Mouse (Mus musculus) liver, embryonic 11.5 days (tissue): Measurements from ENCODE around the gene Pla2g4d. TPM values are rescaled to one million over a fixed set of nuclear protein-coding genes. Genes with fewer than 3 reads are reported as not detected.

ENCODE experiments used
- ATAC-seq: fragments of 200-750 bp; cut with Nextera tagmentation; replicated peaks from 2 replicates; pipeline ENCODE4 v1.8.0; 2017; ENCODE audit warnings: moderate number of reproducible peaks, mild to moderate bottlenecking, moderate TSS enrichment, moderate library complexity; ENCODE audit not compliant: low FRiP score
- DNase-seq: peaks from one replicate; pipeline ENCODE4 v3.0.0-alpha.2; 2017; ENCODE audit warnings: low spot score
- H3K27ac ChIP-seq: fragments of 300-500 bp; sonication (generic); 2 replicates; pipeline ENCODE4 v1.5.1; 2014; ENCODE audit warnings: mild to moderate bottlenecking, low read depth, low read length, control low read depth
- H3K27me3 ChIP-seq: fragments of 300-500 bp; sonication (generic); replicated peaks from 2 replicates; pipeline ENCODE4 v1.6.1; 2014; ENCODE audit warnings: low read length, mixed read lengths; ENCODE audit not compliant: control insufficient read depth, insufficient read depth
- H3K36me3 ChIP-seq: fragments of 300-500 bp; sonication (generic); 2 replicates; pipeline ENCODE4 v1.6.1; 2014; ENCODE audit warnings: mild to moderate bottlenecking, low read length, moderate library complexity, mixed read lengths; ENCODE audit not compliant: control insufficient read depth, insufficient read depth
- H3K4me1 ChIP-seq: fragments of 300-500 bp; sonication (generic); replicated peaks from 2 replicates; pipeline ENCODE4 v1.6.1; 2014; ENCODE audit warnings: low read length, mixed read lengths; ENCODE audit not compliant: control insufficient read depth, insufficient read depth
- H3K4me2 ChIP-seq: fragments of 300-500 bp; sonication (generic); 2 replicates; pipeline ENCODE4 v1.6.1; 2014; ENCODE audit warnings: mild to moderate bottlenecking, control low read depth, moderate library complexity
- H3K4me3 ChIP-seq: fragments of 300-500 bp; sonication (generic); 2 replicates; pipeline ENCODE4 v1.5.1; 2014; ENCODE audit warnings: low read depth, low read length, control low read depth
- H3K9ac ChIP-seq: fragments of 300-500 bp; sonication (generic); 2 replicates; pipeline ENCODE4 v1.6.1; 2014; ENCODE audit warnings: low read depth, low read length, control low read depth
- H3K9me3 ChIP-seq: fragments of 300-500 bp; sonication (generic); 2 replicates; pipeline ENCODE4 v1.6.1; 2016; ENCODE audit warnings: low read length, inconsistent platforms, mixed read lengths; ENCODE audit not compliant: control insufficient read depth
- WGBS: fragments of 180-500 bp; shearing (Covaris S2); extraction: QIAGEN DNeasy Blood & Tissue Kit; methylation state at CpG from one replicate; pipeline ENCODE4 v1.1.7; 2014; 5-methylcytosine and 5-hydroxymethylcytosine counted together
- polyA plus RNA-seq: library from polyadenylated mRNA; unstranded; fragments of >200 nt; fragmentation: Nextera tagmentation; extraction: Ambion mirVana; gene quantifications from 2 replicates; pipeline ENCODE4 v1.2.1, GENCODE M21; 2014

The Pla2g4d gene
- polyA plus RNA-seq = not detected in 2 replicates

DNA sequence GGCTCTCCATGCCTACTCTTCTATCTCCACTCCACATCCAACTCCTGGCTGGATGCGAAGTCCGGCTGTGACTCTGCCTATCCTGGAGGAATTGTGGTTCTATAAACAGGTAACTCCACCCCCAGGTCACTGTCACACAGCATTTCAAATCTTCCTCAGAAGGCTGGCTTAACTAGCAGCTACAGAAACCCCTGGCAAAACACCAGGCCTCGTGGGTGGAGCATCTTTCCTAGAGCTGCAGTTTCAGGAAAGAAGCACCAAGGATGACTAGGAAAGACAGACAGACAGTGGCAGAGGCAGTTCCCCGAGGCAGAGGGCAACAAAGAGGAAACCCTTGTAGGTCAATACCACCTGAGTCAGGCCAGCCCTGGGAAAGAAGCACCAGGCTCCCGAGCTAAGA is at the start of gene Pla2g4d:
Pla2g4d (minus strand) TSS at position 203 of the 400 bp plus-strand sequence.
- Histone ChIP-seq H3K27ac (no peak within 1 kb of the TSS), H3K4me3 (no peak within 1 kb of the TSS), H3K36me3 (no peaks in the 10 kb centered on the region), H3K9ac (no peak within 1 kb of the TSS), H3K27me3 (no peaks in the 10 kb centered on the region), H3K4me2 (no peak within 1 kb of the TSS), H3K4me1 (no peaks in the 10 kb centered on the region), H3K9me3 (no peaks in the 10 kb centered on the region)
- no peak for DNase-seq
- no peak for ATAC-seq
- WGBS = 61% methylated on average over 5 of the region's 5 CpGs

- 82% methylated on average over 2 of the region's 2 CpGs for WGBS
- no peak overlapping the region for H3K4me2 ChIP-seq
- ATAC-seq = no peak
- no peak for DNase-seq
- H3K9ac ChIP-seq = no peak overlapping the region
- no peaks in the 10 kb centered on the region for H3K27me3 ChIP-seq
- no peak overlapping the region for H3K4me3 ChIP-seq
- no peaks in the 10 kb centered on the region for H3K9me3 ChIP-seq
- no peaks in the 10 kb centered on the region for H3K4me1 ChIP-seq
- peaks cover 25% of the 10 kb centered on the region for H3K36me3 ChIP-seq
- H3K27ac ChIP-seq = no peak overlapping the region
Measured at GRCm38 (mm10) chr2:120337886-120338285, 48.9 kb upstream of the Pla2g4d start.

DNA sequence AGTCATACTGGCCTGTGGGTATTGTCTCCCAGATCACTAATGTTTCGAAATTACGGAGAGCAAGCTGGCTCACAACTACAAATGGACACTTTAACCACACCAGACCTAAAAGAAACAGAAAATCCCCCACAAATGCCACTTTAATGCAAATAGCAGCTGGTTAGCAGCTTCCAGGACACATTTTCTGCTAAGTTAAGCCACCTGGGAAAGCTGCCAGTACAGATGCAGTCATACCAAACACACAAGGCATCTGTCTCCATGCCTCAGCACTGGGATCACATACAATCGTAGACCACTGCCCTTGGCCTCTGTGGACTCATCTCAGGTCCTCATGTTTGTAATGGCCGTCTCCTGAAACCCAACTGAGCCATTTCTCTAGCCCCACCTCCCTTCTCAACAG is 42.6 kb upstream of the Pla2g4d start:
- WGBS = 93% methylated on average over 4 of the region's 4 CpGs
- Histone ChIP-seq H3K27me3 (no peaks in the 10 kb centered on the region), H3K4me1 (no peaks in the 10 kb centered on the region), H3K4me2 (no peak overlapping the region), H3K4me3 (no peak overlapping the region), H3K9me3 (no peaks in the 10 kb centered on the region), H3K9ac (no peak overlapping the region), H3K36me3 (peaks cover 30% of the 10 kb centered on the region), H3K27ac (no peak overlapping the region)
- ATAC-seq = no peak
- DNase-seq = no peak

GRCm38 (mm10) chr2:120315077-120315476 is 26.1 kb upstream of the Pla2g4d start:
- WGBS = 68% methylated on average over 4 of the region's 4 CpGs
- H3K4me3 ChIP-seq = no peak overlapping the region
- H3K36me3 ChIP-seq = peaks cover 12% of the 10 kb centered on the region; the same call in 1 of the 2 replicates
- no peak overlapping the region for H3K9ac ChIP-seq
- H3K9me3 ChIP-seq = no peaks in the 10 kb centered on the region
- no peak overlapping the region for H3K4me2 ChIP-seq
- no peaks in the 10 kb centered on the region for H3K4me1 ChIP-seq
- DNase-seq (no peak), ATAC-seq (no peak)
- H3K27ac ChIP-seq = no peak overlapping the region
- H3K27me3 ChIP-seq = no peaks in the 10 kb centered on the region

DNA sequence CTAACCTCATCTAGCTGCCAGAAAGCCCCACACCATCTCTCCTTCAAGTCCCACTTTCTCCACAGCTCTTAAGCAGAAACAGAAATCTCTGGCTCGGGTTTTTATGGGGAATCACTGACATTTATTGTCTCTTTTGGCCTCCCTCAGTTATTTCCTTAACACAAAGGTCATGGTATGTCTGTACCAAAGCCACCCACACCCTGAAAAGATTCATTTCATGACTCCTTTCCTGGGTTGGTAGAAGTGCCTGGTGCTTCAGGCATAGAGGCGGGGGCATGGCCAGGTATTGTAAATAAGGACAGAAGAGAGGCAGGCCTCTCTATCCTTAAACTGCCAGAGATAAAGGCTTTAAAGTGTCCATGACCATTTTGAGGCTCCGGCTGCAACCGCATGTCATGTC is 25.5 kb upstream of the Pla2g4d start:
- DNase-seq (no peak), ATAC-seq (no peak)
- no peak overlapping the region for H3K4me2 ChIP-seq
- no peaks in the 10 kb centered on the region for H3K9me3 ChIP-seq
- no peaks in the 10 kb centered on the region for H3K27me3 ChIP-seq
- peaks cover 12% of the 10 kb centered on the region; the same call in 1 of the 2 replicates for H3K36me3 ChIP-seq
- H3K4me3 ChIP-seq = no peak overlapping the region
- 78% methylated on average over 4 of the region's 4 CpGs for WGBS
- no peak overlapping the region for H3K9ac ChIP-seq
- H3K4me1 ChIP-seq = no peaks in the 10 kb centered on the region
- H3K27ac ChIP-seq = no peak overlapping the region

DNA sequence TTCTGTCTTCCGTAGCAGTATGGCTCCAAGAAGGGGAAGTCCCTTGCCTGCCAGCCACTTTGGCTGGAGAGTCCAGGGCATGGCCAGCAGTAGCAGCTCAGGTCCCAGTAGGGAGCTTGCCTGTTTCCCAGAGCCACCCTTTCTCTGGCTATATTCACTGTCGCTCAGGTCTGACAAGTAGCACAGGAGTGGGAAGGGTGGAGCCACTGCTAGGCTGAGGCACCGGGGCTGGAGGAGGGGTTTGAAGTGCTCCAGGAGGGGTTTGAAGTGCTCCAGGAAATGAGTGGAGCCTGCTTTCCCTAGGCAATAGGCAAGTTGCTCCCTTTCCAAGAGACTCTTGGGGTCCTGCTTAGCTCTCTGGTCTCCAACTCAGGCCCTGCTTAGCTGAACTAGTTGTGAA is 25.0 kb upstream of the Pla2g4d start, which contains the start of gene Pla2g4f:
Pla2g4f (minus strand) TSS at position 190 of the 400 bp plus-strand sequence.
- H3K9ac ChIP-seq = no peak within 1 kb of the TSS
- H3K4me3 ChIP-seq = no peak within 1 kb of the TSS
- no peaks in the 10 kb centered on the region for H3K4me1 ChIP-seq
- H3K27me3 ChIP-seq = no peaks in the 10 kb centered on the region
- DNase-seq (no peak), ATAC-seq (no peak)
- peaks cover 9% of the 10 kb centered on the region; the same call in 1 of the 2 replicates for H3K36me3 ChIP-seq
- WGBS = 47% methylated on average over 3 of the region's 3 CpGs
- no peaks in the 10 kb centered on the region for H3K9me3 ChIP-seq
- H3K4me2 ChIP-seq = no peak within 1 kb of the TSS
- H3K27ac ChIP-seq = no peak within 1 kb of the TSS

DNA sequence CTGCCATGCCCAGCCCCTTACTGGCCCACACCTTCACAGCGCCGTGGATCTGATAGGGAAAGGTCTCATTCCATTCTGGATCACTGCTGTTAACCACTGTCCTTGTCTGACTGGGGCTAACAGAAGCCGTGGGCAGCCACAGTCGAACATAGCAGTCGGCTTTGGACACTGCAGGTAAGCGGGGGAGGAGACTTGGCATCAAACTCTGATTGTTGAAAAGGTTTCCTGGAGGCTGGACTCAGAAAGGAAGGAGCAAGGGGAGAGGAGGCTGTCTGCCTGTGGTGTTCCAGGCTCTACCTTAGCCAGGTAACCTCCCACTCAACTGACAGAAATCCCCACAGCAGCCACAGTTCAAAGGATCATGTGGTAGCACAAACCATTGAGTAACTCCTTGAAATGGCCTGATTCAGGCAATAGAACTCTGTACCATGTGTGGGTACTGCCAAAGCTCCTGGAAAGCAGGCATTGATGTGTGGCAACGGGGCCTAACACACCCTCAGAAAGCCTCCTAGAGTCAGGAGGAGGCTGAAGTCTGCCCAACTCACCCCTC is 23.4 kb upstream of the Pla2g4d start:
- Histone ChIP-seq H3K27me3 (no peaks in the 10 kb centered on the region), H3K9ac (no peak overlapping the region), H3K27ac (no peak overlapping the region), H3K4me2 (no peak overlapping the region), H3K4me3 (no peak overlapping the region), H3K36me3 (peaks cover 8% of the 10 kb centered on the region; the same call in 1 of the 2 replicates), H3K9me3 (no peaks in the 10 kb centered on the region), H3K4me1 (no peaks in the 10 kb centered on the region)
- WGBS = 83% methylated on average over 7 of the region's 7 CpGs
- ATAC-seq = no peak
- DNase-seq = no peak

GRCm38 (mm10) chr2:120304113-120304512 is 15.1 kb upstream of the Pla2g4d start:
- no peaks in the 10 kb centered on the region for H3K4me1 ChIP-seq
- WGBS = 18% methylated on average over 3 of the region's 3 CpGs
- no peaks in the 10 kb centered on the region for H3K9me3 ChIP-seq
- no peak for DNase-seq
- no peak overlapping the region for H3K27ac ChIP-seq
- no peak for ATAC-seq
- H3K9ac ChIP-seq = no peak overlapping the region
- H3K4me2 ChIP-seq = no peak overlapping the region
- no peak overlapping the region for H3K4me3 ChIP-seq
- no peaks in the 10 kb centered on the region for H3K36me3 ChIP-seq
- no peaks in the 10 kb centered on the region for H3K27me3 ChIP-seq

DNA sequence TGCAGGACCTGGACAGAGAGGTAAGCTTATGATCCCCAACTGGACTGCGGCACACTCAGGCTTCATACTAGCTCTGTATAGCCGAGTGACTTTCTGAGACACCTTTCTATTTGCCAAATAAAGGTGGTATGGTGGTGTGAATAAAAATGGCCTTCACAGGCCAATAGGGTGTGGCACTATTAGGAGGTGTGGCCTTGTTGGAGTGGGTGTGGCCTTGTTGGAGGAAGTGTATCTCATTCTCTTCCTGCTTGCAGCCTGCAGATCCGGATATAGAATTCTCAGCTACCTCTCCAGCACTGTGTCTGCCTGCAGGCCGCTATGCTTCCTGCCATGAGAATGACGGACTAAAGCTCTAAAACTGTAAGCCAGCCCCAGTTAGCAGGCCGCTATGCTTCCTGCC is 12.1 kb upstream of the Pla2g4d start:
- Histone ChIP-seq H3K27me3 (no peaks in the 10 kb centered on the region), H3K9ac (no peak overlapping the region), H3K4me3 (no peak overlapping the region), H3K9me3 (no peaks in the 10 kb centered on the region), H3K4me1 (no peaks in the 10 kb centered on the region), H3K27ac (no peak overlapping the region), H3K36me3 (no peaks in the 10 kb centered on the region), H3K4me2 (no peak overlapping the region)
- DNase-seq (no peak), ATAC-seq (no peak)
- WGBS = 86% methylated on average over 6 of the region's 6 CpGs
